Mouse (Mus musculus): ENCODE measurements around the gene 4933402N22Rik.
"Not testable (repeated sequence)": the region's sequence is repeated elsewhere in the genome, so short reads cannot be mapped to it uniquely, and the experiment has no call there.

The 4933402N22Rik gene

DNA sequence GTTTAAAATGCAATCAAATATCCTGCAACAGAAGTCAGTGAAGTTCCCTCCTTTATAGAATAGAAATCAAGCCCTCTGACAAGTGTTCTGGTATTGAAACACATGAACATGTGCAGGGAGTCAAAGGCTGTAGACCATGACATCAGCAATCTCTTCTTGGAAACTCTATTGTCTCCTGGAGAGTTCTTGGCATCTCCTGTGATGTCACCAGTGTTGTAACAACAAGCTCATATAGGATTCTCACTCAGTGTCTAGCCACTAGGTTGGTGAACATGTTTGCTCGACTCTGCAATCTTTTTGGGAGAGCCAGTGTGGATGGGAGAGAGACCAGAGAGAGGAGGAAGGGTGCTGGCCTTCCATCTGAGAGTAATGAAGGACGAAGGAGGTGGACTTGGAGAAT lies at the start of gene 4933402N22Rik:
4933402N22Rik (plus strand) TSS at position 301 of the 400 bp plus-strand sequence.
- DNase-seq (ENCODE audit: low read depth, low spot score), result not testable (repeated sequence)

DNA sequence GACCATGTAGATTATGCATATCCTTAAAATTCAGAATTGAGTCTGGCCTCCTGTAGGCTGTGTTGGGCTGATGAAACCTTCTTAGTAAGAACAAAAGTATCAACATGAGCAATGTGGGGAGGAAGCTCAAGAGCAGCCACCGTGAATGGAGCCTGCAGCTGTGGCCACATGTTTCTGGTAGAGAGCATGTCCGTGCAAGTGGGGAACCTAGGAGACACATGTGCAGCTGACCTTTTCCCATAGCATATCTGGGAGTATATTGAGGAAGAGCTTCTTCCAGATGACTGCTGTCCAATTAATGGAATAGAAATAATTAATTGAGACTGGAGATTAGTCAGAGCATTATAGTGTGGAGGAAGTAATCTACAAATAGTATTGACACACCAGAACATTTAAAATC lies 5.9 kb downstream of the 4933402N22Rik start:
- DNase-seq (ENCODE audit: low read depth, low spot score), result not testable (repeated sequence)

All from A20 (cell line).